Mouse (Mus musculus) C3H10T1/2 (cell line): ENCODE results near the gene Speer1. TPM values are rescaled to one million over a fixed set of nuclear protein-coding genes. Genes with fewer than 3 reads are reported as not detected.

Experiments
- polyA plus RNA-seq, 2 experiments: library from polyadenylated mRNA; unstranded; fragments of >200 nt; fragmentation: generic; extraction: Trizol; gene quantifications; one replicate each; pipeline ENCODE4 v1.2.1; 2012; ENCODE audit warnings: missing spikeins in 2 of 2

Gene Speer1
- polyA plus RNA-seq = not detected

DNA sequence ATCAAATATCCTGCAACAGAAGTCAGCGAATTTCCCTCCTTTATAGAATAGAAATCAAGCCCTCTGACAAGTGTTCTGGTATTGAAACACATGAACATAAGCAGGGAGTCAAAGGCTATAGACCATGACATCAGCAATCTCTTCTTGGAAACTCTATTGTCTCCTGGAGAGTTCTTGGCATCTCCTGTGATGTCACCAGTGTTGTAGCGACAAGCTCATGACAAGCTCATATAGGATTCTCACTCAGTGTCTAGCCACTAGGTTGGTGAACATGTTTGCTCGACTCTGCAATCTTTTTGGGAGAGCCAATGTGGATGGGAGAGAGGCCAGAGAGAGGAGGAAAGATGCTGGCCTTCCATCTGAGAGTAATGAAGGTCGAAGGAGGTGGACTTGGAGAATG is at the start of gene Speer1:
Gene Speer1 (plus strand): TSS at position 301 of the 400 bp plus-strand sequence.

Other genes with a start within 250 kb of the Speer1 start
- not detected for gene Gm8879, start 213.9 kb upstream of the Speer1 start, polyA plus RNA-seq
- not detected for gene Gm5861, start 158.4 kb upstream of the Speer1 start, polyA plus RNA-seq
- gene Gm8890, start 85.5 kb upstream of the Speer1 start, polyA plus RNA-seq = not detected
- not detected for gene Gm8897, start 74.9 kb downstream of the Speer1 start, polyA plus RNA-seq
- not detected for gene Gm8906, start 161.2 kb downstream of the Speer1 start, polyA plus RNA-seq